Mouse (Mus musculus) cerebellum, adult 8-10 months (tissue): ENCODE measurements around the gene Dscaml1.
"Not testable (repeated sequence)": the region's sequence is repeated elsewhere in the genome, so short reads cannot be mapped to it uniquely, and the experiment has no call there.

Experiments used
- DNase-seq: peaks from one replicate; pipeline ENCODE4 v3.0.0; 2022

Dscaml1 gene

GRCm38 (mm10) chr9:45699171-45699570, 272.7 kb downstream of the Dscaml1 start:
- DNase-seq: no peak

DNA sequence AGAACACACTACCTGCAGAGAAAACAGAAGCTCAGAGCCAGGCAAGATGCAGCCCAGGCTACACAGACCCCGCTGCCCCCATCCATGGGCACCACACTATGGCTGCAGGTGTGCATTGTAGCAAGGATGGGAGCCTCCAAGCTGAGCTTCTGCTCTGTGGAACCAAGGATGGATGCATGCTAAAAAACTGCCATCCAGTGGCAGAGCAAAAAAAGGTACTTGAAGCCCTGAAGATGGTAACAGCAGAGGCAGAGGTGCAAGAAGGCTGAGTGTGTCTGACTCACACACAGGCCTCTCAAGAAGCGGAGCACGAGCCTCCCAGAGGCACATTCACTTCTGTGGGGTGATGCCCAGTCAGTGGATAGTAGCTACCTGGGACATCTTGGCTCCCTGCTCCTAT, 276.8 kb downstream of the Dscaml1 start:
- no peak for DNase-seq

- no peak for DNase-seq
Measured at GRCm38 (mm10) chr9:45704441-45704840, 278.0 kb downstream of the Dscaml1 start.

- DNase-seq: no peak
Measured at GRCm38 (mm10) chr9:45710300-45710699, 283.9 kb downstream of the Dscaml1 start.

DNA sequence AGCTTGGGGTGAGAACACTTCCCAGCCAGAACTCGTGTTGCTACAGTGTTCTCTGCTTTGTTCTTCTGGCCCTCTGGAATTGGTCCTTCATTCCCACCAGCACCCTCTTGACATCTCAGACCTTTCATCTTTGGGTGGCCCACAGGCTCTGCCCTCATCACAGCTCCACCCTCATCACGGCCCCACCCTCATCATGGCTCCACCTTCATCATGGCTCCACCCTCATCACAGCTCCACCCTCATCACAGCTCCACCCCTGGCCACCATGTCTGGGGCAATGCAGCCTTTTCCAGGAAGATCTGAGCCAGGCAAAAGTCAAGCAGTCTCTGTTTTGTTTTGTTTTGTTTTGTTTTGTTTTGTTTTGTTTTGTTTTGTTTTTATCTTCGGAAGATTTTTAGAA, 289.0 kb downstream of the Dscaml1 start:
- no peak for DNase-seq

DNA sequence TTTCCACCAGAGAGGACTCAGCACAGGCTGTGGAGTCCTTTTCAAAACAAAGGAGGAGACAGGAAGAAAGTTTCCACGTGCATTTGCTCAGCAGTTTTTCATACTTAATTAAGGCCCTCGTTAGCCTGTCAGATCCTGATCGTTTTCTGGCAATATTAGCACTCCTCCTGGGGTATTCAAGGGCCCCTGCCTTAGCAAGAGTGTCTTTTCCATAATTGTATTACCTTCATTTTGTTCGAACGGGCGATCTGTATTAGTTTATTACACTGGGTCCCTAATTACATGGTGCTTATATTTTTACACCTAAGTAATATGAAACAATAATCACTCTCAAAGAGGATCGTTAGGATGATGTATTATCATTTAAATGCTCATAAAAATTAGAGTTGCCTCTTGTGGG, 293.6 kb downstream of the Dscaml1 start:
- DNase-seq: no peak

GRCm38 (mm10) chr9:45731851-45732250, 305.4 kb downstream of the Dscaml1 start:
- DNase-seq: peak; percentile 42

DNA sequence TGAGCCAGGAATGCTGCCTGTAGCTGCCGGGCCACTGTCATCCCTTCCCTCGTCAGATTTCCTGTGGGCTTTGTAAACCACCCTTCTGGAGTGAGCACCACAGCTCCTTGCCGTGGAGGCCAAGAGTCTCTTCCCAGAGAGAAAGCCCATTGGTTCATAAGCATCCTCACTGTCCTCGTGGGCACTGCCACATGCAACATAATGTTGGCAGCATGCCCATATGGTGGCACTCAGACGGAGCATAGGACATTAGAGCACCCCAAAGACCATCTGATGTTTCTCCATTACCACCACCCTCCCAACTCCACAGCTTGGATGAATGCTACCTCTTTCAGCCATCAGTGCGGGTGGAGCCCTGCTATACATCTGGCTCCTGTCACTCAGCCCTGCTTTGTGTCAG, 306.8 kb downstream of the Dscaml1 start:
- DNase-seq: no peak

DNA sequence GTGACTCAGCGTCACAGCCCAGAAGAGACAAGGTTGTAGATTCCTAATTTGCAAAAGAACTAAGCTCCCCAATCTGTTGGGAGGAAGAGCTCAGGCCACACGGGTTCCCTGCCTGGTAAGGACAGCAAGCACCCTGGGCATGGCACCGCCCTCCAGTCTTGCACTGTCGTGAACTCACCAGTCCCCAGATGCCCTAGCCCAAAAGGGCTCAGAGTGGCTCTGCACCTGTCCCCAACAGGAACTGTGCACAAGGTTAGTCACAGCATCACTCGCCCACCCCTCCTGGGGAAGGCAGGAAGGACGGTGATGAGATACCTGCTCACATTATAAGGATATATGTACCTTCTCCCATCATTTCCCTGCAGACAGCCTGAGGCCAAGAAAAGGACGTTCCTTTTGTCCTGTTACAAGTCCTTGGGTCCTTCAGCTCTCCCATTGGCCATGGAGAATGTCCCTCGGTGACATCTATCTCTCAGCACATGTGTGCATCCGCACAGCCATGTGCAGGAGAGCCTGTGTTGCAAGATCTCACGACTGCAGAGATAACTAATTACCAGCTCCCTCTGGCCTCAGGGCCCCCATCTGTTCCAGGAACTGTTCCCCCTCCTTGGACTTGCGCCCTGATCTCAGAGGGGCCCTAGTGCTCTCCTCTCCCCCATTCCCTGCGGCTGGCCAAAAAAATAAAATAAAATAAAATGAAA, 312.7 kb downstream of the Dscaml1 start:
- DNase-seq: no peak

GRCm38 (mm10) chr9:45739702-45740583, 313.5 kb downstream of the Dscaml1 start:
- peak; percentile 35 for DNase-seq

DNA sequence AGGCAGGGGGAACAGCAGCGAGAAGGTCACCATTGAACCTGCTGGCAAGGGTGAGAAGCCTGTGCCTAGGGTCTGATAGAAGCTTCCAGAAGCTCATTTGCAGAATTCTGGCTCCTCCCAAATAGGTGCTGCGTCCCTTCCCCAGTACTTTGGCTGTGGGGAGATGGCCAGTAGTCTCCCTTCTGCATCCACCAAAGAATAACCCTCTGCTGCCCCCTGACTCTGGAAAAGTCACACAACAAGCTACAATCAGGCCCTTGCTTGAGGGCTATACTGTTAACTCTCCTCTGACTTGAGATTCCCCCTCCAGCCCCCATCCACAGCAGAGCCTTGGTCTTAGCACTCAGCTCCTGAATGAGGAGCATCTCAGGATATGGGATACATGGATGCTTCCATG, 314.2 kb downstream of the Dscaml1 start:
- peak; percentile 46 for DNase-seq

- DNase-seq: no peak
Measured at GRCm38 (mm10) chr9:45745451-45745850, 319.0 kb downstream of the Dscaml1 start.

GRCm38 (mm10) chr9:45749917-45750316, 323.5 kb downstream of the Dscaml1 start:
- no peak for DNase-seq

DNA sequence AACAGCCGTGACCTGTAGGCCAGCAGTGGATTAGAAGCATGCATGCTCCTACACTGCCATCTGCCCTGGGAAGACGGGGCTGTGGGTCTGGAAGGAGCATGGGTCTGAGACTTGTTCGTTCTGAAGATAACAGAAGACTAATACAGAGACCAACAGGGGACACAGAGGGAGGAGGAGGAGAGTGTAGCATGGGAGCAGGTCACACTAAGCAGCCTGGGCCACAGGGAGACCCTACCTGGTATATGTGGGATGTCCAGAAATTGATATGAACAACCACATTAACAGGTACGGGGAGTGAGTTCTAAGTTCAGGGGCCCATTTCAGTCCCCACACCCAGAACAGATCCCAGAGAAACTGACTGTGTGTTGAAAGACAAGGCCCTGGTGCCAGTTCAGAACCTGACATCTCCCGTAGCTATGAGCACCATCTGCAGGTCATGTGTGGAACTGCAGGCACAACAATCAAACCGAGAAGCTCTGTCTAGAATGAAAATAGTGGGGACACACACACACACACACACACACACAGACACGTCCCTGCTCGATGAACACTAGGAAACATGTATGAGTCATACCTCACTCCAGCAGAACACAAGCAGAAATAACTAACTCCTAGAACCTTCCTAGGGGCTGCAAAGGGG, 328.1 kb downstream of the Dscaml1 start:
- DNase-seq: peak; percentile 83

- DNase-seq: no peak
Measured at GRCm38 (mm10) chr9:45766195-45766594, 339.8 kb downstream of the Dscaml1 start.

DNA sequence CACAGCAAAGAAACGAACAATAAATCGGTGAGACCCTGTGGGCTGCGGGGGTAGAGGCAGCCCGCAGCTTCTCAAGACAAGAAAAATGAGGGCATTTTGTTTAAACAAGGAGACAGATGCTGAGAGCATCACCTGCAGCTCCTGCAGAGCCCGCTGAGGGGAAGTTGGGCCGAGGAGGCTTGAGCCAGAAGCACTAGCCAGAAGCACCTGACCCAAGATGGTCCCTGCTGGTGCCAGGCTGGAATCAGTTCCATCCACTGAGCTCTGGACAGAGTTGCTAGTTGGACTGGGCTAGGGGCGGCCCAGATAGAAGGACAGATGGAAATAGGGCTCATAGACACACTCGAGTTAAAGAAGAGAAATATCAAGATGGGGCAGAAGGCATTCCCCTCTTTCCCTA, 340.7 kb downstream of the Dscaml1 start:
- no peak for DNase-seq

DNA sequence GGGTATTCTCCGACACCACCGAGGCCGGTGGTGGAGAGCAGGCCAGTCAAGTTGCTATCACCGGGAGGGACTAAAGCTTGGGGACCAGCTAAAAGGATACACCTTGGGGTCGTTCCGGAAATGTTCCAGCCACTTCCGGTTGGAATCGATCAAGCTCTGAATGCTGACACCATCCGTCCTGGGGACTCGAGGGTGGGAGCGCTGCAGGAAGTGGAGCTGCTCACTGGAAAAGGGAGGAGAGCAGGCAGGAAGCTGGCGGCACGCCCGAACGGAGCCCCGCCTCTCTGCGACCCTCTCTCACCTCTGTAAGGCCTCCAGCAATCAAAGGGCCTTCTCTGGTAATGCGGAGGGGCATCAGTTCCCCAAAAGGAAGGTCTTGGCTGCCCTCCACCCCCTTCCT, 342.0 kb downstream of the Dscaml1 start:
- DNase-seq: no peak

DNA sequence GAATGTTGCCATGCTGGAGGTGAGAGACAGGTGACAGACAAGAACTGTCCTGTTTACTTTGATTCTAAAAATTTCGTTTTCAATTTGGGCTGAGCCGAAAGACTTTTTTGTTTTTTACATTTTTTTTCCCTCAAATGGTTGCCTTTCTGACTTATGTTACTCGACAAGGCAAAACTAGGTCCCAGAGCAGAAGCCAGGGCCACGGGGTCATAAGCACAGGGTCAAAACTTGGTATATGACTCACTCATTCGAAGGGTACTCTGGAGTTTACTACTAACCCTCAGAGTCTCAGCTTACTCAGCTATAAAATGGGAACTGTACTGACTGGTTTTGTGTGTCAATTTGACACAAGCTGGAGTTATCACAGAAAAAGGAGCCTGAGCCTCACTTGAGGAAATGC, 343.2 kb downstream of the Dscaml1 start:
- DNase-seq: no peak

GRCm38 (mm10) chr9:45774088-45774487, 347.7 kb downstream of the Dscaml1 start:
- no peak for DNase-seq

GRCm38 (mm10) chr9:45776176-45776575, 349.7 kb downstream of the Dscaml1 start:
- DNase-seq: not testable (repeated sequence)

- no peak for DNase-seq
Measured at GRCm38 (mm10) chr9:45779201-45779600, 352.8 kb downstream of the Dscaml1 start.

DNA sequence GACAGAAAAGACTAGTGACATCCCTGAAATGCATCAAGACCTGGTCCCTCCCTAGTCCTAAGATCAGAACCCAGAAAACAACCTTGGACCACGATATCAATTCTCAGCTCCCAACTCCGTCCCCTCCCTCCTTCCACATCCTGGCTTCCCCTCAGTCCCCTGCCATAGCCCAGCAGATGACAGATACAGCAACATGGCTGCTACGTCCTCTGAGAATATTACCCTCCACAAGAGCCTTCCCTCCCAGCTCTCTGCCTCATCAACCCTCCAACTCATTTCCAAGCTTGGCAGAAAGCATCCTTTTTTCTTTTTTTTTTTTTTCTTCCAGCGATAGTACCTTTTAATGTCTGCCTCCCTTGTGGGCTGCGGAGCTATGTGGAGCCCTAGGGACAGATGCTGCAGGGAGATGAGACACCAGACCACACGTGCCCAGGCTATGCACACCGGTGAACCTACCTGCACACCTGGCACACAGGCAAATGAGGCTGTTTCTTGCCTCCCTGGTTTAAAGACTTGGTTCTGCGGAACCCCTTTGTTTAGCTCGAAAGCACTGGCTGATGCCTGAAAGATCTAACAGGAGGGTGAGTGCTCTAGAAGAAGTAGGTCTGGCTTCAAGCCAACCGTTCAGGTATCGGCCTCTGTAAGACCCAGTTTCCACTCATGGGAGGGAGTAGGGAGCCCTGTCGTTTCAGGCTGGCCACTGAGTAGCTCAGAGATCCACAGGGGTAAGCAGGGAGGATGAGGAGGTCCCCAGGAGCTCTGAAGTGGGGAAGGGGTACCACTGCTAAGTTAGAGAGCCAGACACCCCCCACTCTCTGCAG, 357.0 kb downstream of the Dscaml1 start:
- no peak for DNase-seq

DNA sequence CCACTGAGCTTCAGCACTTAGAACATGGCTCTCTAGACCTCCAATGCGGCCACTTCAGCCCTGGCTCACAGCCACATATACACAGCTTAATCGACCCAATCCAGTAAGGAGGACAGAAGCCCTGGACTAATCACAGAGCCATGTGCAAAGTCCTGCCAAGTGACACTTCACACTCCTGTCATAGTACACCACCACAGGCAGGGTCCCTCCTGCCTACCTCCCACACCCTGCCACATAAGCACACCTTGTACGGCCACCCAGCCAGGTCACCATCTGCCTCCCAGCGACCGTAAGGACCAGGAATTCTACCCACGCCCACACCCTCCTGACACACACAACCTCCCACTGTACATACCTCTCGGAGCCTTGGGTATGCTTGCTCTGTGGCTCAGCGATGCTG, 360.6 kb downstream of the Dscaml1 start:
- DNase-seq: no peak
